Mouse (Mus musculus): ENCODE measurements at regions not wholly inside any gene's neighbourhood (a gene's known extent, or its start where the extent isn't known, plus 50 kb on each side); places are given as distances from the start of the nearest gene placed in this dataset.

- DNase-seq = no peak
- intact Hi-C loops (cut with DNase I) = no loop called here
Observed at GRCm38 (mm10) chr4:27845521-27845920, 967.4 kb upstream of the Epha7 start.

- intact Hi-C loops (cut with DNase I) = no loop called here
- no peak for DNase-seq
Observed at GRCm38 (mm10) chr4:27846106-27846622, 966.8 kb upstream of the Epha7 start.

DNA sequence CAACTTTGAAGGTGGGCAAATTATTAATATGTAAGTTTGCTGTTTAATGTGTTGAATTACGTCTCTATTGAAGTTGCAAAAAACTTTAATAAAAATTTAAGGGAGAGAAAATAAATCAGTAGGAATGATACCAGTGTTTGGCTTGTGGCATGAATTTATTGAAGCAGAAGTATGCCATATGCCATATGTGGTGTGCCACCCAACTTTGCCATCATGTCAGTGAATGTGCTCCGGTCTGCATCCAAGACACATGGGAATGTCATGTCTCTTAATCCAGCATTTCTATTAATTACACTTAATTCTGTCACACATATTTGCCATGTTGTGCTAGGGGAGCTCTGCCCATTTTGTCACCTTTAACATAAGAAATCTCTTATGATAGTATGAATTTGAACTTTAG lies 956.8 kb upstream of the Epha7 start:
- intact Hi-C loops (cut with DNase I) = no loop called here
- no peak for DNase-seq

DNA sequence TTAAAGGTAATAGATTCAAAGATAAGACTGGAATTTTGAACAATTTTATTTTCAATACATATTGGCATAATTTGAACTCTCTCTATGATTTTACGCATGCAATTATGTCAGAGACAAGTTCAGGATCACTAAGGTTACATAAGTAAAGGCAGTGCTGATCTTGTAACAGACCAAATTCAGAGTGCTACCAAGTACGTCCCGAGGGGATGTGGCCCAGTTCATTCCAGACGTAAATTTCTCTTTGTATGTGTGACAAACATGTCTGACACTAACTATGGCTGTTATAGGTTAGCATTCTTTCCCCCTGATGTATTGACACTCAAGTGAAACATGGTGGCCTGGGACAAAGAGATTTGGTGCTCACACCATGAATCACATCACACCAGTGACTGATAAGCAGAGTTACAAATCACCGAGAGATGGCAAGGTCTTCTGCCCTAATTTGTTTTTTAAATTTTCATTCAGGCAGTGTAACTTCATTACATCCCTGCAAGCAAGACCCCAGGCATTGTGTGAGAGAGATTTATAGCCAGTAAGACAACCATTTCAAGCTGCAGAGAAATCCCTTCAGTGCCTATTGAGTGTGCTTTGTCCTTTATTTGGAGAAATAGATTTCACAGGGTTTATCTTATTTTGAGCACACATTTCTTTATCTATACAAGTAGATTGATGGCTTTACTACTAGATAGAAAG lies 925.5 kb upstream of the Epha7 start:
- DNase-seq = no peak
- intact Hi-C loops (cut with DNase I) = no loop called here

DNA sequence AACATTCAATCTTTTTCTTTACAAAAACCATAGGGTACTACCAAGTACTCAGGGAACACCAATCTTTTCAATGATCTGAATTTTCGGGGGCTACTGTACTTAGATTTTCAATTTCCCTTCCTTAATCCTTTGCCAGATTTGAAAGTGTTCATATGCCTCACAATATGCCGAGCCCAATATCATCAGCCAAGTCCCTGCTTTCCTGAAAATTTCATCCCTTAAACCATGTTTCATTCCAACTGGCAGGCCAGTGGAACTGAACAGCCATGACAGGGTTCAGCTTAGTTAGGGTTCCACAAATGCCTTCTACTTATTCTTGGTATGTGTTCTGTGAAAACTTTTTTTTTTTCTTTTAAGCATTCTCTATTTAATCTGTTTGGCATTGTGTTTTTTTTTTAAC lies 916.5 kb upstream of the Epha7 start:
- DNase-seq = no peak
- intact Hi-C loops (cut with DNase I) = no loop called here

- intact Hi-C loops (cut with DNase I) = no loop called here
- no peak for DNase-seq
Observed at GRCm38 (mm10) chr4:27945351-27945750, 867.6 kb upstream of the Epha7 start.

- no peak for DNase-seq
Observed at GRCm38 (mm10) chr4:27945768-27946167, 867.2 kb upstream of the Epha7 start.

DNA sequence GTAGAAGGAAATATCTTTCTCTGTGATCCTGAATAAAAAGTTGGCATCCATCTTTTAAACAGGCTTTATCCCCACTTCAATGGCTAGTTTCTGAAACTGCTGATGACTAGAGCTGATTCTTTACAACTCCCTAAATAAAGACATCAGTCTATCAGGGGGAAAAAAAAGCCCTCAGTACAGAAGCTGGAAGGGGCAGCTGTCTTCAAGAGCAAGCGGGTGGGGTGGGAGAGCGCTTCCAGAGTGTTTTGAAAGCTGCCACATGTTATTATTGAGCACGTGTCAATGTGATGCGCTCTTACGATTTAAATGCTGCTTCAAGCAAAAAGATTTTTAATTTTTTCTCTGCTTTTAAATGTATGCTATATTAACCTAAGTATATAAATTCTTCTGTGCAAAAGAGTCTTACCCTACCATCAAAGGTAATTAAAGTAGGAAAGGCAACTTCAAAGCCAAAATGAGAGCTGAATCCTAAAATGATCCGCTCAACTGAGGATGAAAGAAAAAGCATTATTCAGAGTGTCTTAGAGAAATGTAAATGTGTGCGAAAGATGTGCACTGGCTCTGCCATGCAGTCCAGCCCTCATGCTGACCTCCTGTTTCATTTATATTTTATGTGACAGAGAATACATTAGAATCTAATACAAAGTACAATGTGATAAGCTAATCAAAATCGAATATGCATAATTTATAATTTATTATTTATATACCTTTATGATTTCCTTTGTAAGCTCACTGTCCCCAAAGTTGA lies 862.8 kb upstream of the Epha7 start:
- DNase-seq = no peak
- intact Hi-C loops (cut with DNase I) = no loop called here

More at GRCm38 (mm10) chr4:27945768-27946167, 867.2 kb upstream of the Epha7 start:
- intact Hi-C loops (cut with DNase I) = no loop called here

GRCm38 (mm10) chr4:27965046-27965681 lies 847.8 kb upstream of the Epha7 start:
- intact Hi-C loops (cut with DNase I) = loop anchor here (5.0 kb wide), 2 partner anchors 842 to 1337 kb away; no protein-coding TSS in a partner anchor
- DNase-seq = peak; percentile 15 to 40

GRCm38 (mm10) chr4:27970569-27970968 lies 842.4 kb upstream of the Epha7 start:
- DNase-seq = no peak
- intact Hi-C loops (cut with DNase I) = no loop called here

DNA sequence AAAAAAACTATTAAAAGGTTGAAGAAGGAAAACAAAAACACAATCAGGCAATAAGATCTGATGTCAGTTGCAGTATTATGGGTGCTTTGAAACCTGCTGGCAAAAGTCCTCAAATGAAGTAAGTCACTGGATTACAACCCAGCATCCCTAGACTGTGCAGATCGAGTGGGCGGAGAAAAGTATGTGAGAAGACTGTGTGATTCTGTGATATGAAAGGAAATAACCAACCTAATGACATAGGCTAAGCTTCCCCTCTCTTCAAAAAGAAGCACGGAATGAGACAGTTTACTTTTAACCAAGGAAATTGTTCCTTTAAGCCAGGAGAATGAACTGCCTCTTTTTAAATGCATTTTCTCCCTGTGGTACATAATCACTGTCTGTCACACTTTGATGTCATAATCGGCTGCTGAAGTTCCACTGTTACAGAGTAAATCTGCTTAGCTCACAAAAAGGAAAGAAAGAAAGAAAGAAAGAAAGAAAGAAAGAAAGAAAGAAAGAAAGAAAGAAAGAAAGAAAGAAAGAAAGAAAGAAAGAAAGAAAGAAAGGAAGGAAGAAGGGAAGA lies 833.6 kb upstream of the Epha7 start:
- intact Hi-C loops (cut with DNase I) = no loop called here

GRCm38 (mm10) chr4:27979781-27980180 lies 833.1 kb upstream of the Epha7 start:
- no peak for DNase-seq
- intact Hi-C loops (cut with DNase I) = no loop called here

More for the DNA sequence above, 833.6 kb upstream of the Epha7 start:
- no peak for DNase-seq

DNA sequence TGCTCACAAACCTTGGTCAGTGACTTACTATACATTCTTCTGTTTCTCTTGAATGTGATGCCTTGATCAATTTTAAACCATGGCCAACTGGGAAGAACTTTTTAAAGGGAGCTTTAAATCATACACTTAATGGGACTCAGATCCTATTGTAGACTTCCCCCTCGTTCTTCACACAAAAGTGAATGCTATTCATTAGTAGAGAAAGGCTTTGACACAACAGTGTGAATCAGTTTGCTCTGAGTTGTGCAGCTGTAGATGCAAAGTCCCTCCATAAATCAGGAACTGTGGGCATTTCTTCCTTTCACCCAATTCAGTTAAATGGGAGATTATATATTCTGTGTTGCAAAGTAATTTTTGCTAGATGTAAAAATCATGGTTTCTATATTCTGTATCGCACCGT lies 831.6 kb upstream of the Epha7 start:
- DNase-seq = no peak
- intact Hi-C loops (cut with DNase I) = no loop called here

DNA sequence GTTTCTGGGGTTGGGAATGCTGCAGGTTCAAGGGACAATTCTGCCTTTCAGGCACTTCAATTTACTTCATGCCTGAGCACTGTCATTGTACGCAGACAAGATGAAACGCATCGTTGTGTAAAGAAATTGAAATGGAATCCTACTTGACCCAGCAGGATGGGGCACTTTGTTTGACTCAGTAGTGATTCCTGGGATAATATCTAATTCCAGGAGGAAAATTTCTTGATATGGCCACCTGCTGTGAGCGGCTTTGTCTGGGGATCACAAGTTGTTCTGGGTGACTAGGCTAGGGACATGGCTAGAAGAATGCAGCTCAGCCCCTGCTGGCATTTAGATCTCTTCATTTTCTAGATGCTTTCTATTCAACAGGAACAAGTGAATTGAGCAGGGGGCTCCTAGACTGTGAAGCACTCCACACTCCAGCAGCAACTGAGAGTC lies 824.9 kb upstream of the Epha7 start:
- intact Hi-C loops (cut with DNase I) = no loop called here
- DNase-seq = no peak

GRCm38 (mm10) chr4:27994411-27994810 lies 818.5 kb upstream of the Epha7 start:
- intact Hi-C loops (cut with DNase I) = no loop called here
- DNase-seq = no peak

DNA sequence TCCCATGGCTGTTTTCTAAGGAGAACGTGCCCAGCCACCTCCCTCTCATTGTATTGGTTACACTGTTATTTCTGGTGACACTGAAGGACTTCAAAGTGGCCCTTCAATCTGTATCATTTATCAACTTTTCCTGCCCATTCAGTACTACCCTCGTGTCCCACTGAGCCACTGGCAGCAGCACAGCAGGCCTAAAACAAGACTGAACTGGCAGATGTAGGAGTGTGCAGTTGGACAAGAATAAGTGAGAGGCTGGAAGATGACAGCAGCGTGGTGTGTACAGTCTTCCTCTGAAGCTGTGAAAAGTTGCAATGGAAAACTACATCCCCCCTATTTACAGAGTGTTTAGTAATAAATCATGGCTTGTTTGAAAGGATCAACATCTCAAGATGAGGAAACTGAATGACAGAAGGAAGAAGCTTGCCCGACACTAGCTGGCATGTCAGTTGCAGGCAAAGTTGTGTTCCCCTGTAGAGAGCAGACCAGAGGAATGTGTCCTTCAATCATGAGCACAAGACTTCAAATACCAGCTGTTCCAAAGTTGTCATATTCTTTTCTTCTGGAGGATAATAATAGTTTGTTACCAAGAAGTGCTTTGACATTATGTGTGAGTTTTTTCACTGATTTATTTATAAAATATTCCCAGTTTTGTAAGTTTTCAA lies 811.0 kb upstream of the Epha7 start:
- intact Hi-C loops (cut with DNase I) = no loop called here
- no peak for DNase-seq
